Mouse (Mus musculus): ENCODE measurements at regions not wholly inside any gene's neighbourhood (a gene's known extent, or its start where the extent isn't known, plus 50 kb on each side); places are given as distances from the start of the nearest gene placed in this dataset.

- TF ChIP-seq POLR2A (IDR thresholded peaks at IDR 0.05; ENCODE audit: low read depth, low read length) (no peak), CTCF (conservative IDR thresholded peaks at IDR 0.05; ENCODE audit: insufficient read depth, insufficient read length, low read depth, low read length) (no peak)
Measured at GRCm38 (mm10) chr3:60389032-60389431, 83.6 kb upstream of the Mbnl1 start.

Data from kidney, adult 2 months (tissue).